Mouse (Mus musculus) erythroid progenitor cell, adult 5-6 weeks (primary cell): ENCODE results near the gene Rcc2. TPM values are rescaled to one million over a fixed set of nuclear protein-coding genes. Genes with fewer than 3 reads are reported as not detected.

ENCODE experiments used
- ATAC-seq: replicated peaks from 2 replicates; pipeline ENCODE4 v1.8.0; 2016; ENCODE audit warnings: moderate number of reproducible peaks, mild to moderate bottlenecking, moderate TSS enrichment, inconsistent platforms; ENCODE audit not compliant: poor library complexity, low FRiP score, severe bottlenecking
- total RNA-seq, 2 experiments: library from RNA; stranded (forward) in 1 of 2; stranded (reverse) in 1 of 2; fragments of 150-400 nt in 1 of 2; fragments of 186-747, 209-891 nt in 1 of 2; gene quantifications; 2 replicates each; pipeline versions ENCODE4 v1.2.3 to v1.2.4; 2015 to 2017; ENCODE audit warnings: low replicate concordance in 2 of 2

Rcc2 gene
- total RNA-seq, 2 experiments from 2014 or later: 22.6 to 26.0 TPM

GRCm38 (mm10) chr4:140684141-140684871 lies 16.0 kb upstream of the Rcc2 start:
- ATAC-seq: no peak

GRCm38 (mm10) chr4:140684881-140685303 lies 15.4 kb upstream of the Rcc2 start:
- no peak for ATAC-seq

- ATAC-seq: no peak
Measured at GRCm38 (mm10) chr4:140688044-140688825, 12.1 kb upstream of the Rcc2 start.

- no peak for ATAC-seq
Measured at GRCm38 (mm10) chr4:140688826-140689425, 11.4 kb upstream of the Rcc2 start.

GRCm38 (mm10) chr4:140689873-140690655 lies 10.3 kb upstream of the Rcc2 start:
- ATAC-seq: no peak

GRCm38 (mm10) chr4:140691481-140691880 lies 8.9 kb upstream of the Rcc2 start:
- ATAC-seq: no peak

GRCm38 (mm10) chr4:140693513-140693912 lies 6.8 kb upstream of the Rcc2 start:
- ATAC-seq: no peak

GRCm38 (mm10) chr4:140694551-140695060 lies 5.7 kb upstream of the Rcc2 start:
- ATAC-seq: no peak

- no peak for ATAC-seq
Measured at GRCm38 (mm10) chr4:140695146-140695545, 5.2 kb upstream of the Rcc2 start.

- 0 out of 2 replicates have a peak, but pooled peaks have one; percentile 40 for ATAC-seq
Measured at GRCm38 (mm10) chr4:140695675-140696585, 4.4 kb upstream of the Rcc2 start.

- ATAC-seq: peak; percentile 76
Measured at GRCm38 (mm10) chr4:140699441-140700127, 757 bp upstream of the Rcc2 start.

- peak; percentile 68 for ATAC-seq
Measured at GRCm38 (mm10) chr4:140701049-140701715, 841 bp downstream of the Rcc2 start.

- ATAC-seq: no peak
Measured at GRCm38 (mm10) chr4:140701716-140702561, 1.6 kb downstream of the Rcc2 start.

GRCm38 (mm10) chr4:140702611-140703327 lies 2.4 kb downstream of the Rcc2 start:
- ATAC-seq: peak; percentile 45

- no peak for ATAC-seq
Measured at GRCm38 (mm10) chr4:140703636-140704035, 3.3 kb downstream of the Rcc2 start.

- ATAC-seq: no peak
Measured at GRCm38 (mm10) chr4:140704166-140704565, 3.8 kb downstream of the Rcc2 start.
